Mouse (Mus musculus) cerebellum, adult 18-20 months (tissue): Measurements from ENCODE around the gene Ciita.

ENCODE experiments used
- DNase-seq, 2 experiments: peaks; one replicate each; pipeline ENCODE4 v3.0.0; 2021

Ciita gene

GRCm38 (mm10) chr16:10479857-10480256 lies at the start of gene Ciita:
Ciita (plus strand) TSS chr16:10480059.
- DNase-seq: no peak

- DNase-seq: no peak
Measured at GRCm38 (mm10) chr16:10431911-10432310, 47.9 kb upstream of the Ciita start.

GRCm38 (mm10) chr16:10432387-10432786 lies 47.5 kb upstream of the Ciita start:
- no peak for DNase-seq

- DNase-seq: no peak
Measured at GRCm38 (mm10) chr16:10433344-10433743, 46.5 kb upstream of the Ciita start.

GRCm38 (mm10) chr16:10436166-10436565 lies 43.7 kb upstream of the Ciita start:
- no peak for DNase-seq

- DNase-seq: no peak
Measured at GRCm38 (mm10) chr16:10438055-10438454, 41.8 kb upstream of the Ciita start.

GRCm38 (mm10) chr16:10441328-10441727 lies 38.5 kb upstream of the Ciita start:
- DNase-seq: no peak

GRCm38 (mm10) chr16:10441761-10442160 lies 38.1 kb upstream of the Ciita start:
- no peak for DNase-seq

GRCm38 (mm10) chr16:10443723-10444122 lies 36.1 kb upstream of the Ciita start:
- DNase-seq: no peak

GRCm38 (mm10) chr16:10446573-10447263 lies 33.1 kb upstream of the Ciita start:
- DNase-seq: no peak

- DNase-seq: peak; percentile 89 to 94
Measured at GRCm38 (mm10) chr16:10447264-10447594, 32.6 kb upstream of the Ciita start, which contains the start of gene Tvp23a. Tvp23a (minus strand) TSS chr16:10447362.

- peak in 1 of 2 experiments; percentile 11 for DNase-seq
Measured at GRCm38 (mm10) chr16:10447781-10448180, 32.1 kb upstream of the Ciita start.

- DNase-seq: no peak
Measured at GRCm38 (mm10) chr16:10448931-10449330, 30.9 kb upstream of the Ciita start.

GRCm38 (mm10) chr16:10451906-10452305 lies 28.0 kb upstream of the Ciita start:
- no peak for DNase-seq

- DNase-seq: peak; percentile 26 to 39
Measured at GRCm38 (mm10) chr16:10452445-10452896, 27.4 kb upstream of the Ciita start.

- no peak for DNase-seq
Measured at GRCm38 (mm10) chr16:10453872-10454582, 25.8 kb upstream of the Ciita start.

GRCm38 (mm10) chr16:10454583-10454974 lies 25.3 kb upstream of the Ciita start:
- no peak for DNase-seq

- no peak for DNase-seq
Measured at GRCm38 (mm10) chr16:10460188-10460587, 19.7 kb upstream of the Ciita start.

- no peak for DNase-seq
Measured at GRCm38 (mm10) chr16:10461178-10461577, 18.7 kb upstream of the Ciita start.

- DNase-seq: no peak
Measured at GRCm38 (mm10) chr16:10465011-10465681, 14.7 kb upstream of the Ciita start.

- DNase-seq: no peak
Measured at GRCm38 (mm10) chr16:10467391-10468107, 12.3 kb upstream of the Ciita start.

- no peak for DNase-seq
Measured at GRCm38 (mm10) chr16:10468201-10468600, 11.7 kb upstream of the Ciita start.

GRCm38 (mm10) chr16:10471950-10472349 lies 7.9 kb upstream of the Ciita start:
- DNase-seq: no peak
